Mouse (Mus musculus) fibroblast of lung, adult 2 months (primary cell): ENCODE data around the gene Gm20388.

Experiments
- DNase-seq: peaks from one replicate; pipeline ENCODE4 v3.0.0-alpha.2; 2011; ENCODE audit warnings: low read depth

The Gm20388 gene

DNA sequence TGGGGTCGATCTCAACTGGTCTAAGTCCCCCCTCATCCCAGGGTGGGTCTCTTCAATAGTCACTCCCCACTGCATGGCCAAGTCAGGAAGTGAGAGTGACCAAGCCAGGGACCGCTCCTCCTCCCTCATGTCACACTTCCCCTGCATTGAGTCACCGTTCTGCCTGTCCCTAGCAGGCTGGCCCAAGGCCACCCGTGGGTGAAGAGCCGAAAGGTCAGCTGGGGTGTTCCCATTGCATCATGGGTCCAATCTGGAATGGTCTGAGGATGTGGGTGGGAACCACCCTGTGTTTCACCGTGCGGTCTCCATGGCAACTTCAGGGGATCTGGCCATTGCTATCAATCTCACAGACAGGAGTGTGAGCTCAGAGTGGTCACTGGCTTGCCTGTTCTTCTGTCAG lies 1338.2 kb downstream of the Gm20388 start:
- DNase-seq = no peak

DNA sequence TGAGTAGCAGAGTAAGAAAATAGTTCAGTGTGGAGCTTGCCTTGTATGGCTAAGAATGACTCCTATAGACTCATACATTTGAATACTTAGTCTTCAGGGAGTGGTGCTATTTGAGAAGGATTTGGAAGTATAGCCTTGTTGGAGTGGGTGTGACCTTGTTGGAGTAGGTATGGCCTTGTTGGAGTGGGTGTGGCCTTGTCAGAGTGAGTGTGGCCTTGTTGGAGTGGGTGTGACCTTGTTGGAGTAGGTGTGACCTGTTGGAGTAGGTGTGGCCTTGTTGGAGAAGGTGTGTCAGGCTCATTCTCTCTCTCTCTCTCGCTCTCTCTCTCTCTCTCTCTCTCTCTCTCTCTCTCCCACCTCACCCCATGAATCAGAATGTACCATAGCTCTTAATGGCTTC lies 1338.8 kb downstream of the Gm20388 start:
- DNase-seq = no peak

DNA sequence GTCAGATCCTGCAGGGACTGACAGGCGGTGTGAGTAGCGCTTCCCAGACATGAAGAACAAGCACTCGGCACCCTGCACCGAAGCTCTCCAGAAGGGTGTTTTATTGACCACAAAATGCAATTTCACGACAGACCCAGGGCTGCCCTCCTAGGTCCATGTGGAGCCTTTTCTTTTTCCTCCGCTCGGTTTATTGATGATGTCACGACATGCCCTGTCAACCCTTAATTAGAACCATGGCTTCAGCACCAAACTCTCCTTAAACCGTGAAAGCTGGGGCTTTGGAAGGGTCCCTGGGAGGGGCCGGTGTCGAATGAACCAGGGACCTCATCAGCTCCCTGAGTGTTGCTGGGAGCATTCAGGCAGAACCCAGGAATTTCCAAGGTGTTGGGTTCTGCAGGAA lies 1340.4 kb downstream of the Gm20388 start:
- DNase-seq = no peak

DNA sequence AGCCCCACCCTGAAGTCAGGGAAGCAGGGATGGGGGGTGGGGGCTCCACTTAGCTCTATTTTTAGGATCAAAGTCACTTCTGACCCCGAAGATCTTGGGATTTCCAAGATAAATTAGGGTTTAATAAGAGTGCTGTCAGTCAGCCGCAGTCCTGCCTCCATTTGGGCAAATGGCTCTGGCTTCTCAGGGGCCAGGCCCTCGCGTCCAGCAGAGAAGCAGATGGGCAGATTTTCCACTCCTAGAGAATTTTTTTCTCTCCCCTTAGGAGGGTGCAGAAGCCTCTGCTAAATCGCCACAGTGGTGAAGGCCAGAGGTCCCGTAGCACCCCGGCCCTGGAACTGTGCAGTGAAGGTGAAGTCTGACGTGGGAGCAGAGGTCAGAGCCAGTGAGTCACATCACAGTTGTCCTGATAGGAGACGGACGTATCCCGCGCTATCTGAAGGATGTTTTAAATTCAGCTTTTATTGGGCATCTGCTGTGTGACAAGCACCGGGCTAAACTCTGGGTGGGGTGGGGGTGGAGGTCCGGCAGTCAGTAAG lies 1345.2 kb downstream of the Gm20388 start:
- no peak for DNase-seq

DNA sequence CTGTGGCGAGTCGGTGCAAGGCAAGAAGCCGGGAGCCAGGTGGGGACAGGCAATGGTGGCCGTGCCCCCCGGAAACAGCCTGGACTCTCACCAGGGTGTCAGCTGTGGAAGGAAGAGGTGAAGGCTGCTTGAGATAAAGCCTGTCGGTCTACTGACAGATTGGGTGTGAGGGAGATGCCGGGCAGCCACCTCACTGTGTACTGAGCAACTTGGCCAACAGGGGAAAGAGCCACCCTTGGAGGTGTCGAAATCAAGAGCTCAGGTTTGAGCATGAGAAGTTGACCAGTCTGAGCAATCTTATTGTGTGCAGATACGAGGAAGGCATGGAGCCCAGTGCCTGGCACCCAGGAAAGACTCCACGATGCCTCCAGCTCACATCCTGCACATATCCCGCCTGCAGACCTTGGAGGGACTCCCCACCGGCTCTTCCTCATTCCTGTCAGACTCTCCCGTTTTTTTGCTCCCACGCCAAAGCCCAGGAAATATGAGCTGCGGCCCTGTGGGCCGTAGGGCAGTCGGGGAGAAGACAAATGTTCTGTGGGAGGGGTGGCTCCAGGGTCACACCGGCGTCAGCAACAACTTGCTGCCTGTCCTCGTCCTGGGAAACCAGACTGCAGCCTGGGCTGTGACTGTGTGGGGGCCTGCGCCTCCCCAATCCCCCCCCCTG lies 1347.6 kb downstream of the Gm20388 start:
- DNase-seq = no peak

DNA sequence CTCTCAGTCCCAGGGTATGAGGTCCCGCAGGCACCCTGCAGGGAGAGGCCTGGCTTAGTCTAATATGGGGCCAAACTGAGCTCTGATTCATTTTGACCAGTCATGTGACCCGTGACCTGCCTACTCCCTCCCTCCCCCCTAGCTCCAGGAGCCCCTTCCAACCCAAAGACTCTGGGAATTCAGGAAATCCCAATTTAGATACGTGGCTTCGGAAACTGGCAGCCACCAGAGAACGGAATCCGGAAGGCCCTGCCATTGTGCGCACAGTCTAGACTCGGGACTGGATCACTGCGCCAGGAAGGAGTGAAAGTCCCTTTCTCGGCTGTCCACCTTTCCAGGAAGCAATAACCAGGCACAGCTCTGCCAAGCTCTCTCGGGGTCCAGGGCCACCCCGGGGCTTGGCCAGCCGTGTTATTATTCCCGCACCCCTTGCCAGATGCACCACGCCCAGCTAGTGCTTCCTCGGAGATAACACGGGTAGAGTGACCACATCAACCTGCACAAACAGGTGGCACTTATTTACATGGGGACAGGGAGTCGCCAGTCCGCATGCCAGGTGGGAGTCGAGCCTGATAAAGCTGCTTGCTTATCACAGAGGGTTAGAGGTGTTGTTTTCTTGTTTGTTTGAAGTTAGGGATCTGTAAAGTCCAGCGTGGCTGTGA lies 1352.2 kb downstream of the Gm20388 start:
- peak; percentile 82 for DNase-seq

DNA sequence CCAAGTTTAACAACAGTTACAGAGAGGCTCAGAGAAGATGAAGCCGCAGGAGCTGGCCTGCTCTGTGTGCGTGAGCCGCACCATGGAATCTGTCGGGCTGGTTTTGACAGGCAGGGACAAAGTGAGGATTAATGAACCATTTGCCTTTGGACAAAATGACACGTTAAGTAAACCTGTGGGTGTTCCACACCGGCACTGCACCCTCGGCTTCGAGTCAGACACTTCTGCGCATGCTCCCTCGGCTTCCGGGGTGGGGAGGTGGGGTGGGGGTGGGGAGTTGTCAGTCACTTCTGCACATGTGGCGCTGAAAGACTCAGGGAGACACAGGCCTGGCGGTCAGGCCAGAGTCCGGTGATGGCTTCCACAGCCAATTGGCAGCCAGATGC lies 1352.7 kb downstream of the Gm20388 start:
- DNase-seq = no peak

DNA sequence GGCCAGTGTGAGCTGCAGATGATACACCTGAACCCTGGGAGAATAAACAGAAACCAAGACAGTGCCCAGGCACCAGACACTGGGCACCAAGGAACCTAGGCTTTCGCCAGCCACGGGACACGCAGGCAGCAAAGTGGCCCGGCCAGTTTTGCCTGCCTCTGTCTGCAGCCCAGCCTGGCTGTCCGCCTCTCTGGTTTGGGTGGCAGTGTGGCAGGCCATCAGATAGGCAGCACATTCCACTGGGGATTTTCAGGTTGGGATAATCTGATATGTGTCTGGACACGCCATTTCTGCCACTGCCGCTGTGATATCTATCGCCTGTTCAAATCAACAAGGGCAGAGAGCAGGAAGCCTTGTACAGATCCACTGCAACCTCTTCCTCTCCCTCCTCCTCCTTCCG lies 1353.6 kb downstream of the Gm20388 start:
- DNase-seq = no peak

DNA sequence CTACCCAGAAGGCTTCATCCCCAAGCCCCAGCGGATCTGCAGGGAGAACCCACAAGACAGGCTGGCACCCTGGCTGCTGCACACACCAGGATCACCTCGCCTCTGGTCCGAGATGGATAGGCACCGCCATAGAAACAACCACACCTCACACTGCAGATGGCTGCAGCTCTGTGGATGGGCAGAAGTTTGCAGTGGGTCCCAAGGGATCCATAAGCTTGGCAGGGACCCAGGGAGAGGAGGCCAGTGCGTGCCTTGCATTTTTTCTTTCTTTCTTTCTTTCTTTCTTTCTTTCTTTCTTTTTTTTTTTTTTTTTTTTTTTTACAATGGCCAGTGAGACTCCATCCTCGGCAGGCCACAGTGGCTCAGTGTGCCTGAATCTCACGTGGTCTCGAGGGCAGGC lies 1360.9 kb downstream of the Gm20388 start:
- no peak for DNase-seq

DNA sequence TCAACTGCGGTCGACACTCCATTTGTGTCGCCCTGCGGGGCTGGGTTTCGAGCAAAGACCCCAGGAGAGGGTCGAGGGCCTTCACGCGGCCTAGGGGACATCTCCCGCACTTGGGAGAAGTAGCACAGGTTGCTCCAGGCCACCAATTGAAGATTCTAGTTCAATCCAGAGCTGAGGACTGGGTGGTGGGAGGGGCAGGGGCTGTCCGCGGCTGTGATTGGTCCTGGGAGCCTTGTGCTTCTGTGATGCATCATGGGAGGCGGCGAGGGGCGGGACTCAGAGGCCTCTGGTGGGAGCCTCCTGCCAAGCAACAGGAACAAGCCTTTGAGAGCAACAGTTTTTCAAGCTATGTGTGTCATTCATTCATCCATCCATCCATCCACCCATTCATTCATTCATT lies 1362.6 kb downstream of the Gm20388 start:
- DNase-seq = no peak

DNA sequence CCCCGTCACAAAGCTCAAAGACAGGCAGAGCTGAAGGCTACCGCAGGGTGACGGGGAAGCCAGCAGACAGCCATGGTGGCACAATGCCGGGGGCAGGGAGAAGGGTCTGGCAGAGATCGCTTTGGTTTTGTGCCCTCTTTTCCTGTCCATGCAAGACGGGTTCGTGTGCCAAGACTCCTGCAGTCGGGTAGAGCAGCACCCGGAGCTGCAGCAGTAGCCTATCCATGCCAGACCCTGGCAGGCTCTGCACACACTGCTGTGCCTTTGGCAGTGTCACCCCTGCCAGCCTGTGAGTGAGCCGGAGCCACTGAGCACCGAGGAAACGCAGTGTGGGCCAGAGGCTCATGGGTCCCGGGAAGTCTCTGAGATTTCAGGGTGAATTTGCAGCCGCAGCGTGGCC lies 1363.0 kb downstream of the Gm20388 start:
- DNase-seq = no peak

DNA sequence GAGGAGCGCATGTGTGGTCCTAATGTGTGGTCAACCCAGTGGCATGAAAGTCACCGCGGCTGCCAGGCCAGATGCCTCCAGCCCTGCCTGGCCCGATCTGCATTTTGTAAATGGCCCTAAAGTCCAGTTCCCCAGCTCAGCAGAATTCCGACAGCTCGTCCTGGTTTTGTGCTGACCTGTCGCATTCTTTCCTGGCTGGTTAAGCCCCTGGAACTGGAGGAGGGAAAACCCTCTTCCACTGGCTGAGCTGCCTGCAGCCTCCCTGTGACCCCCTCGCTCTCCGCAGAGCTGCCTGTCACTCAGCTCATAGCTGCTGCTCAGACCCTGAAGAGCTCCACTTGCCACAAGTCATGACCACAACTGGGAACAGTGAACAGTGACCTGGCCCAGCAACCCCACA lies 1369.8 kb downstream of the Gm20388 start:
- no peak for DNase-seq

DNA sequence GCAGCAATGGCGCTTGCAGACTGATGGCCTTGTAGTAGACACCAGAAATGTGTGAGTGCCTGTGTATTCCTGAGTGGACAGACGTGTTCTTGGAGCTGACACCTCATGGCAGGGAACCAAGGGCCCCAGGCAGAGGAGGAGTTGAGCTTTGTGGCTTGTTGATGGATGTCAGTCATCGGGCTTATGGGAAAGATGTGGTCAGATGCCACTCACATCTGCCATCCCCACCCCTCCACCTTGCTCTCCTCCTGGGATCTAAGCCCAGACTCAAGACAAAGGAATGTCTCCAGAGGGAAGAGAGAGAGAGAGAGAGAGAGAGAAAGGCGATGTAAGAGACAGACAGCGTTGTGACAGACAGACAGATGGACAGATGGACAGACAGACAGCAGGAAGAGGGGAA lies 1378.7 kb downstream of the Gm20388 start:
- DNase-seq = no peak

DNA sequence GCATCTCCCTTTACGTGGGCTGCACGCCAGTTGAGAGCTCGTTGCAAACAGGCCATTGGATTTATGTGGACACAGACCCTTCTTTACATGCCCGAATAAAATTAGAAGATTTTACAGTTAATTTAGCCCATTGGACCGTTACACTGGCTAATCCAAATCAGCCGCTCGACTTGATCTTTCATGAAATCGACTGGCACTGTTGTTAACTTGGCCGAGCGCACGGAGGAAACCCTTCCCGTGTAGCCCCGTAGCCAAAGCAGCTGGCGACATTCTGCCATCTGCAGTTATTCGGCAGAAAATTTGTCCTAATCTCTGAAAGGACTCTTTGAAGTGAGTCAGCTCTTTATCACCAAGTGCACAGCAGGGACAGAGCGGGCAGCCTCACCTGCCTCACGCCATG lies 1379.9 kb downstream of the Gm20388 start:
- no peak for DNase-seq

DNA sequence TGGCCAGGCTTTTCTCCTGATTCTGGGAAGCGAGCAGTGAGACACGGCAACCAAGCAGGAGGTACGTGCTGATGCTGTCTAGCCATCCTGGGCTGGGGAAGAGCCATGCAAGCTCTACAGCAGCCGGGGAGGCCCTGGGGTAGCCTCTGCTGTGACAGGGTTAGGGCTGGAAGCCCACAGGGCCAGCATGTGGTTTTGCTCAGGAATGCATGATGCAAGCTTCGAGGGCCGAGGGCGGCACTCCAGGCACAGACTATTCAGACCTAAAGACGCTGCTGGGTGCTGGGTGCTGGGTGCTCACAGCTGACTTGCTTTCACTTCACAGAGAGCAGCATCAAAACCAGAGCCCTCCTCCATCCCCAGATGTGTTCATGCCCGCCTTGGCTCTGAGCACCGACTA lies 1382.8 kb downstream of the Gm20388 start:
- DNase-seq = no peak

DNA sequence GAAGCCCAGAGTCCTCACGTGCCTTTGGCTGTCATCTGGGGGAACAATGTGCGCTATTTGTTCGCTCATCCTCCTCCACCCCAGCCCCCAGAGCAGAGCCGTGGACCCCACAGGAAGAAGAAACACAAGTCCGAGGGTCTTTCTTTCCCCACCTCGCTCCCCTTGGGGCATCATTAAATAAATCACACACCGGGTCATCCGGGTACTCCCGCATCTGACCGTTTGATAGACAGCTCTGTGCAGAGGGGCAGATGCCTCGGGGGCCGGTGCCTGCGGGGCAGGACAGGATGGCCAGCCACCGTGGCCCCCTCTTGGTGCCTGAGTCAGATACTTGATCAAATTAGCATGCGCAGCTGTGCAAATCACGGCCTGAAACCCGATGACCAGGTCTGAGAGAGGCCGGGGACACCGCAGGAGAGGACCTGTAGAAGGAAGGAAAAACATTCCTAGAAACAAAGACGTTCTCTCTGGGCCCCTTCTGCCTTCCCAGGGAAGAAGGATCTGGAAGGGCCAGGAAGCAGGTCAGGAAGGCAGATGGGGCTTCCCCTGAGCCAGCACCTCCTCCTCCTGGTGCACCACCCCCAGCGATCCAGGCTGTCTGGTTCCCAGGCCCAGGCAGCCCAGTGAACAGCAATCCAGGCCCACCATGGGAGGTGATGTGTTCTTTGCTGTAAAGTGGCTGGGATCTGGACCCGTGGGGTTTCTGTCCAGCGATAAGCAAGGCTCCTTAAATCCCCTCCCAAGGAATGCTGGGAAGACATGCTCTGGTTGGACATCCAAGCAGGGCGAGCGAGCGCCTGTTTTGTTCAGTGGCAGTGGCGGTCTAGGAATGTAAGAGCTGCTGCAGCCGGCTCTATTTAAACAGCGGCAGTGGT lies 1383.8 kb downstream of the Gm20388 start:
- no peak for DNase-seq

DNA sequence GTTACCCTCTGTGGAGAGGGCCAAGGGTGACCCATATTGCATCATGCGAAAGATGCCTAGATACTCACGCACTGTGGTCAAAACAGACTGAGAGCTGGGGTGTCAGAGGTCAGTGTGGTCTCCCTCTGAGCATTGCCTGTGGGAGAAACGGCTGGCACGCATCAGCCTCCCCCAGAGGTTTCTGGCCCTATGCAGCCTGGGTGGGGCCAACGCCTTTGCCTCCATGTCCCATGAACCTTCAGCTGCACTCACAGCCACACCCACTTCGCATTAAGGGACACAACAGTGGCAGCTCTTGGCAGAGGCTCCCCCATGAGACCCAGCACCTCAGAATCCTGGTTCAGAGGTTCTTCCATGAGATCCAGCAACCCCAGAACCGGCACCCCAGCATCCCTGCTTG lies 1385.4 kb downstream of the Gm20388 start:
- no peak for DNase-seq

DNA sequence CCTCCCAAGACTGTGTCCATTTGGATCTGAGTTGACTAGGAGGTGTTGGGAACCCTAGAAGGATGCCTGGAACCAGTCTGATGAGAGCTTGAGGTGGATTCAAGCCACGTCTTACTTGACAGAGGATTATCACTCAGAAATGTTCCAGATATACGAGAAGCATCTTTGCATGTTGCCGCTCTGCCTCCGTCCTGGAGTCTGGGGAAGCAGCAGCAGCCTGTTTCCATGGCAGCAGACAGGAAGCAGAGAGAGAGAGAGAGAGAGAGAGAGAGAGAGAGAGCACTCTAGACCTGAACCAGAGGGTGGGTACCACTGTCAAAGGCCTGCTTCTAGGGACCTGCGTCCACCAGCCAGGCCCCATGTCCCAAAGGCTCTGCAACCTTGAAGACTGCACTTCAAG lies 1386.0 kb downstream of the Gm20388 start:
- DNase-seq = no peak

DNA sequence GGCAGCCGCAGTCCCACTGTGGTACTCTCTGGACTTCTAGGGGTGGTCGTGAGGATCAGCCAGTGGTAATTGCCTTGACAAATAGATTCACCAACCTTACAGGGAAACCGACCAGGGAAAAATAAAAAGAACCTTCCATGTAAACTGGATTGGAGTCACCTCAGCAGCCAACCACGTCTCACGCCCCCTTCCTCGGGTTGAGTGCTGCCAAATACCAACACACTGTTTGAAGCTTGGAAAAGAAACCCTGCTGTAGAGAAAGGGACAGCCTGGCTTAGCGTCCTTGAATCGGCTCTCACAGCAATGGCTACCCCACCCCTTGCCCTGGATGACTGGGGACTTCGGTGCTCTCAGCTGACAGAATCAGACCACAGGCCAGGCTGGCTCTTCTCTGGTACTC lies 1386.7 kb downstream of the Gm20388 start:
- no peak for DNase-seq

DNA sequence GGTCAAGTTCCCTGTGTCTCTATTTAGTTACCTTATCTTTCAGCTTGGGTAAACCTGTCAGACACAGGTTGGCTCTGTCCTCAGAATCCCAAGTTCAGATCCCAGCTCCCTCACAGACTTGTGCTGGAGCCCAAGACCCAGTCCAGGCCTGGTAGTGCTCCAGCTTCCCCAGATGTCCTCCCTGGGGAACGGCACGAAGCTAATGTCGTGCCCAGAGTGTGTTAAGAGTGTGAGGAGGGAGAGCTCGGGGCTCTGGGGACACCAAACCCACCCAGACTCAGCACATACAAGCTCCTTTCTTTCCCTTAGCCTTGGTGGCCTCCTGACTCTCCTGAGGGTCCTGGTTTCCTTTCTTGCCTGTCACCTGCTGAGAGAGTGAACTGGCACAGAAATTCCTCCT lies 1389.4 kb downstream of the Gm20388 start:
- DNase-seq = no peak

DNA sequence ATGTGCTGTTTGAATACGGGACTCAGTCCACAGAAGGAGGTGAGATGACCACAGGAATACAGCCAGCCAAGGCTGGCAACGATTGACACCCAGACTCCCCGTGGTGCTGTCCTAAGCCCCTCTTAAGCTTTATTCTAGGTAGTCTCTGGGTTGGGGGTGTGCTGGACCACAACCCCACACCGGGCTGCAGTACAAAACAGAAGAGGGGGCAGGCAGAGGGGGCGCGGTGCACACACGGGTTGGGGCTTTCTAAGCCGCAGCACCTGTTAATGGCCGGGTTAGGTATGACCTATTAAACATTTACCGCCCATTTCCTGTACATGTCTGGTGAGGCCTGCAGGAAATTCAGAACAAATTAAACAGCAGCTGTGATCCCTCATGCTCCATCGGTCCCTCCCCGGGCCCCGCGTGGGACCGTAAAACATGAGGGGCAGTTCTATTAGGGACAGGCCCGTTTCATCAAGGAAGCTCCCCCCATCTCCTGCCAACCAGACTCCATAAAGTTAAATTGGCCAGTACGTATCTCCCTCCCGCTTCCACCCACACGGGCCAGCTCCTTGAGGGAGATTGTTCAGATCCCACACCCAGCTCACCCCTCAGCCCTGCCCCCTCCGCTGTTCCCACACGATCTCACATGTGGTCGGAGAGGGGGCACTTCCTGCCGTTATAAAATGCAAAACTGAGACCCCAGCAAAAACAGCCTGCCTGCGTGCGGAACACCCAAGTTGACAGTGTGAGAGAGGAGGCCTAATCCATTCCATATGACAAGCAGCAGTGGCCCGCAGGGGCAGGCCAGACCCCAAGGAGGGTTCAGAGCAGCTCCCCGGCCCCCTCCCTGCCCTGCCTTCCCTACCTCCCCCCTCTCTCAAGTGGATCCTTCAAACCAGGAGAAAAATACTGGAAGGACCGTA lies 1390.1 kb downstream of the Gm20388 start:
- no peak for DNase-seq

DNA sequence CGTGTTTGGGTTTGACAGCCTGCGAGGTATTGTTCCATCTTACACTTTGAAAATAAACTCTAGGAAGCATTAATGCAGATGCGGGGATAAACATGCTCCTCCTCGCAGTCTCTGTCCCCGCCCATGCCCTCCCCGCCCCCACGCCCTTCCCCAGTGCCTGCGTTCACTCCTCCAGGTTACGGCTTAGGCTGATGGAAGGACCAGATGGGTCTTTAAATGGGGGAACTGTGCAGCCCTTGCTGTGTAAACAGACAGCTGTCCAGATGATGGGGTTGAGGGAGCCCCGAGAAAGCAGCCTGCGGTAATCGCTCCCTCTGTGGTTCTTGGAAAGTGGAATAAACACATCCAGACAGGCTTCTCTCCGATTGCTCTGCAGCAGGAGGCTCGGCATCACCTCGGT lies 1390.8 kb downstream of the Gm20388 start:
- no peak for DNase-seq
